Mouse (Mus musculus) cortical plate, adult 2 months (tissue): Measurements from ENCODE around the gene Xkr8. TPM values are rescaled to one million over a fixed set of nuclear protein-coding genes. Genes with fewer than 3 reads are reported as not detected.
A peak's percentile ranks its signal among the peaks of the same experiment; 100 is the strongest.
"Not testable (repeated sequence)": the region's sequence is repeated elsewhere in the genome, so short reads cannot be mapped to it uniquely, and the experiment has no call there.

ENCODE experiments used
- H3K27ac ChIP-seq: fragments of 200-500 bp; 2 replicates; pipeline ENCODE4 v1.5.1; 2012; ENCODE audit warnings: low read length, control low read depth, inconsistent platforms; ENCODE audit not compliant: insufficient read depth
- H3K4me1 ChIP-seq: fragments of 200-500 bp; 2 replicates; pipeline ENCODE4 v1.6.1; 2011; ENCODE audit warnings: low read length; ENCODE audit not compliant: control insufficient read depth, insufficient read depth
- H3K4me3 ChIP-seq: fragments of 200-500 bp; 2 replicates; pipeline ENCODE4 v1.5.1; 2011; ENCODE audit warnings: mild to moderate bottlenecking, low read length, control low read depth; ENCODE audit not compliant: insufficient read depth
- CTCF ChIP-seq: fragments of 200-500 bp; IDR thresholded peaks from 2 replicates; pipeline ENCODE4 v1.5.1; 2011; ENCODE audit warnings: mild to moderate bottlenecking, control low read depth, low read length; ENCODE audit not compliant: insufficient read depth; ENCODE audit errors: extremely low read depth
- POLR2A ChIP-seq: fragments of 200-500 bp; IDR thresholded peaks from 2 replicates; pipeline ENCODE4 v1.6.1; 2011; ENCODE audit warnings: mild to moderate bottlenecking, low read length, control low read depth; ENCODE audit not compliant: insufficient read depth; ENCODE audit errors: extremely low read depth
- polyA plus RNA-seq: library from polyadenylated mRNA; depleted of rRNA; stranded (reverse); fragments of >200 nt; gene quantifications from 2 replicates; pipeline ENCODE4 v1.2.3, GENCODE M21; 2012

Xkr8 gene
- polyA plus RNA-seq, 1 experiment, result 2.8 TPM

DNA sequence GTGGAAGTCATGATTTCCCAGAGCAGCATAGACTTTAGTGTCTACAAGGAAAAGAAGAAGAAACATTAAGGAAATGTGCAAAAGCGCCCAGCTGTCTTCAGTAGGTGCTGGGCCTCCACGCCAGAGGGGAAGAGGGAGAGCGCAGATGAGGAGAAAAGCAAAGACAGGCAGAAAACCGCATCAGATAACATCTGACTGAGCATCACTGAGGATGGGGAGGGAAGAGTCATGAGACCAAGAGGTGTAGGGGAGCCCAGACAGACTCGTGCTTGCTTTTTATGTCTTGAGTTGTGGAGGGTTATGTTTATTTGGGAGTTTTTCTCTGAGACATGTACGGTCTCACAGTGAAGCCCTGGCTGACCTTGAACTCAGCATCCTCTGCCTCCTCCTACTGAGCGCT lies 9.1 kb upstream of the Xkr8 start:
- Histone ChIP-seq H3K4me3 (no peak overlapping the region), H3K4me1 (peaks cover 2% of the 10 kb centered on the region; the same call in 1 of the 2 replicates), H3K27ac (no peak overlapping the region)
- TF ChIP-seq POLR2A, result no peak
- TF ChIP-seq CTCF, result no peak

- H3K27ac ChIP-seq, H3K4me1 ChIP-seq, H3K4me3 ChIP-seq: not testable (repeated sequence)
These were observed 4.8 kb upstream of the Xkr8 start for GRCm38 (mm10) chr4:132737154-132737553.

DNA sequence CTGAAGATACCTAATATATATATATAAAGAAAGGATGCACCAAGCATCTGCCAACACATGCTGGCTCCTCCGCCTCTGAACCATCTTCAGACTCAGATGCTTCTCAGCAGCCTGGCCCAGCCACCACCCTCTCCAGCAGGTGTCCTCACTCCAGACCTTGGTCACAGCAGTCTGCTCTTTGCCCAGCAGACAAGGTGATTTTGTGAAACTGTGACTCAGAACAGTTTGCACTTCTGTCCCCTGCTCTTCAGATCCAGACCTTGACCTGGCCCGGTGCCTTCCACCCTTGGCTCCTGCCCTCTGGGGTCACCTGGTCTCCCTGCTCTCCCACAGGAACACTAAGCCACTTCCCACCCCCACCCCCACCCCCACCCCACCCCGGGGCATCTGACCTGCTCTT lies 3.5 kb upstream of the Xkr8 start:
- TF ChIP-seq CTCF, result no peak
- TF ChIP-seq POLR2A, result no peak
- H3K4me3 ChIP-seq, result no peak overlapping the region
- no peak overlapping the region for H3K27ac ChIP-seq
- no peaks in the 10 kb centered on the region for H3K4me1 ChIP-seq

GRCm38 (mm10) chr4:132735389-132735788 lies 3.0 kb upstream of the Xkr8 start:
- Histone ChIP-seq H3K4me1 (no peaks in the 10 kb centered on the region), H3K27ac (no peak overlapping the region), H3K4me3 (no peak overlapping the region)
- TF ChIP-seq POLR2A, result no peak

GRCm38 (mm10) chr4:132734766-132735165 lies 2.4 kb upstream of the Xkr8 start:
- no peak overlapping the region for H3K27ac ChIP-seq
- no peak overlapping the region for H3K4me3 ChIP-seq
- no peak for TF ChIP-seq CTCF
- H3K4me1 ChIP-seq, result no peaks in the 10 kb centered on the region

- H3K4me3 ChIP-seq, result no peak overlapping the region
- no peak for TF ChIP-seq CTCF
- TF ChIP-seq POLR2A, result no peak
- no peak overlapping the region for H3K27ac ChIP-seq
- no peaks in the 10 kb centered on the region for H3K4me1 ChIP-seq
These were observed 875 bp upstream of the Xkr8 start for GRCm38 (mm10) chr4:132733071-132733770.

DNA sequence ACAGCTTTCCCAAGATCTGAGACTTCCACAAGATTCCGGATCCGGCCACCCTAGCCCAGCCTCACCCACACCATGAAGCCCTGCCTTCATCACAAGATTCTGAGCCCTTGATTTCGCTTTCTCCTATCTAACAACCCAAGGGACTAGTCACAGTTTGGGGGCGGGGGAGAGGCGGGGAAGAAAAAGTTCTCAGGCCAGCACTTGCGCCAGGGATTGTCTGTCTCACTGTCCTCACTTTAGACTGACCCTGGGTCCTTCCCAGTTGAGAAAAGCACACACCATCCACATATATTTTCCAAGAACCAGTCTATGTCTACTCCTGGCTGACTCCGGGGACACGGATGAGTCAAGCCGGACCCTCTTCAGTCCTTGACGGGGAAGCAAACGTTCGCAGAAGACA lies 730 bp downstream of the Xkr8 start:
- Histone ChIP-seq H3K4me1 (no peaks in the 10 kb centered on the region), H3K27ac (no peak overlapping the region), H3K4me3 (peak overlapping the region; percentile 45; the same call in 1 of the 2 replicates)
- no peak for TF ChIP-seq POLR2A
- TF ChIP-seq CTCF, result no peak

GRCm38 (mm10) chr4:132728233-132728632 lies 4.1 kb downstream of the Xkr8 start:
- TF ChIP-seq CTCF (no peak), POLR2A (no peak)
- no peak overlapping the region for H3K4me3 ChIP-seq
- H3K27ac ChIP-seq, result no peak overlapping the region
- H3K4me1 ChIP-seq, result no peaks in the 10 kb centered on the region

DNA sequence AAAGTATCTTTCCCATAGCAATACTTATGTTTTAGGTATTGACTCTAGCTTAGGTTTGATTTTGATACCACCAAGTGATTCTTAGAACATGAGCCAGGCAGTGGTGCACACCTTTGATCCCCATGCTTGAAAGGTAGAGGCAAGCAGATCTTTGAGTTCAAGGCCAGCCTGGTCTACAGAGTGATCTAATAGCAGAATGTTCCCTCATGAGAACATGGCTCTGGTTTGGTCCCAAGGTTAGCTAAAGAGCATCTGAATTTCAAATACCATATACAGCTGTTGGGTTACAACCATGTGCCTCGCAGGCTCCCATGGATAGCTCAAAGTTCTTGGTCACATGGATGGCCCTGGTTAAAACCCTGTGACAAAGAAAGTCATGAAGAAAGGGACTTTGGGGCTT lies 14.1 kb downstream of the Xkr8 start:
- TF ChIP-seq CTCF, result no peak
- no peak for TF ChIP-seq POLR2A
- Histone ChIP-seq H3K4me3 (no peak overlapping the region), H3K4me1 (no peaks in the 10 kb centered on the region), H3K27ac (no peak overlapping the region)

GRCm38 (mm10) chr4:132713181-132713580 lies 19.2 kb downstream of the Xkr8 start:
- H3K4me3 ChIP-seq, result no peak overlapping the region
- TF ChIP-seq POLR2A (no peak), CTCF (no peak)
- H3K4me1 ChIP-seq, result no peaks in the 10 kb centered on the region
- H3K27ac ChIP-seq, result no peak overlapping the region
